Mouse (Mus musculus): ENCODE results near the gene Cisd3. TPM values are rescaled to one million over a fixed set of nuclear protein-coding genes. Genes with fewer than 3 reads are reported as not detected.

Gene Cisd3
- polyA plus RNA-seq, 1 experiment from 2014 or later, result 19.5 TPM

DNA sequence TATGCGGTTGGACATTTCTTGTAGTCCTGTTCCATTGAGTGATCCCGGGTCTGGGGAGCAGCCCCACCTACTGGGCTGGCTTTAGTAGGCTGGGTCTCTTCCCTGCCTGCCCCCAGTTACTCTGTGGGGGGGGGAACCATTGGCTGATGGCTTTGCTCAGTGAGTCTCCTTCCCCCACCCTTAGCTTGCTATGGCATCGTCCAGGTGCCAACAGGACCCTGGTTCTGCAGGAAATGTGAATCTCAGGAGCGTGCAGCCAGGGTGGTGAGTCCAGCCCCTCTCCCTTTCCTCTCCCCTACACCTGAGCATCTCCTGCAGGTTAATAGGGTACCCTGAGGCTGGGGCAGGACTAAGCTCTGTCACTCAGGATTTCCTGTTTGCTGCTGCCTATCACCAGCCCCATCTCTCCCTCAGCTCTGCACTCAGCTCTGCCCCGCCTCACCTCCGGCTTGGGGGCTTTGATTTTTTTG is 20.8 kb upstream of the Cisd3 start:
- H3K4me2 ChIP-seq (replicated peaks), result peak overlapping the region; percentile 70
- ATAC-seq (replicated peaks), result no peak
- no peaks in the 10 kb centered on the region for H3K9me3 ChIP-seq
- WGBS, result 30% methylated on average over 6 of the region's 6 CpGs
- peaks cover 22% of the 10 kb centered on the region; the same call in 1 of the 2 replicates for H3K36me3 ChIP-seq
- peak overlapping the region; percentile 76; the same call in 1 of the 2 replicates for H3K9ac ChIP-seq (replicated peaks)
- H3K27me3 ChIP-seq, result peaks cover 17% of the 10 kb centered on the region
- no peak overlapping the region for H3K27ac ChIP-seq (replicated peaks)
- peak overlapping the region; percentile 94 for H3K4me3 ChIP-seq
- peaks cover 53% of the 10 kb centered on the region for H3K4me1 ChIP-seq

GRCm38 (mm10) chr11:97665431-97665830 is 20.2 kb upstream of the Cisd3 start:
- Histone ChIP-seq H3K27ac (replicated peaks) (no peak overlapping the region), H3K36me3 (peaks cover 22% of the 10 kb centered on the region; the same call in 1 of the 2 replicates), H3K9me3 (no peaks in the 10 kb centered on the region), H3K4me3 (no peak overlapping the region), H3K9ac (replicated peaks) (no peak overlapping the region), H3K4me2 (replicated peaks) (peak overlapping the region; percentile 70; the same call in 1 of the 2 replicates), H3K27me3 (peaks cover 17% of the 10 kb centered on the region), H3K4me1 (peaks cover 58% of the 10 kb centered on the region)
- WGBS, result 86% methylated on average over 13 of the region's 13 CpGs
- ATAC-seq (replicated peaks), result no peak

- no peak overlapping the region for H3K27ac ChIP-seq (replicated peaks)
- 92% methylated on average over 7 of the region's 7 CpGs for WGBS
- H3K4me1 ChIP-seq, result peaks cover 54% of the 10 kb centered on the region
- no peak overlapping the region for H3K9ac ChIP-seq (replicated peaks)
- H3K4me3 ChIP-seq, result no peak overlapping the region
- peaks cover 27% of the 10 kb centered on the region; the same call in 1 of the 2 replicates for H3K36me3 ChIP-seq
- no peak overlapping the region for H3K4me2 ChIP-seq (replicated peaks)
- peaks cover 14% of the 10 kb centered on the region for H3K27me3 ChIP-seq
- H3K9me3 ChIP-seq, result no peaks in the 10 kb centered on the region
- ATAC-seq (replicated peaks), result no peak
Observed at GRCm38 (mm10) chr11:97666221-97666620, 19.4 kb upstream of the Cisd3 start.

DNA sequence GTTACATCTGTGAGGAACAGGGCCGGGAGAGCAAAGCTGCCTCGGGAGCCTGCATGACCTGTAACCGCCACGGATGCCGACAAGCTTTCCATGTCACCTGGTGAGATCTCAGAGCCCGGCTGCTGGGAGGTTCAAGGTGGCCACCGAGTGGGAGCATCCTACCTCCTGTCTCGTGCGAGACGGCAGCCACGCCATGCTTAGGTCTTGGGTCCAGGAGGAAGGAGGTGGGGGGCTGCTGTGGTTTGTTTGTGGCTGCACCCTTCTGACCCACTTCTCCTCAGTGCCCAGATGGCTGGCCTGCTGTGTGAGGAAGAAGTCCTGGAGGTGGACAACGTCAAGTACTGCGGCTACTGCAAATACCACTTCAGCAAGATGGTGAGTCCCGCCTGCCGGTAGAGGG is 18.8 kb upstream of the Cisd3 start:
- H3K36me3 ChIP-seq, result peaks cover 33% of the 10 kb centered on the region; the same call in 1 of the 2 replicates
- ATAC-seq (replicated peaks), result no peak
- H3K9ac ChIP-seq (replicated peaks), result no peak overlapping the region
- H3K4me1 ChIP-seq, result peaks cover 50% of the 10 kb centered on the region
- H3K4me3 ChIP-seq, result no peak overlapping the region
- peaks cover 8% of the 10 kb centered on the region for H3K27me3 ChIP-seq
- H3K27ac ChIP-seq (replicated peaks), result no peak overlapping the region
- 93% methylated on average over 15 of the region's 15 CpGs for WGBS
- H3K4me2 ChIP-seq (replicated peaks), result no peak overlapping the region
- H3K9me3 ChIP-seq, result no peaks in the 10 kb centered on the region

DNA sequence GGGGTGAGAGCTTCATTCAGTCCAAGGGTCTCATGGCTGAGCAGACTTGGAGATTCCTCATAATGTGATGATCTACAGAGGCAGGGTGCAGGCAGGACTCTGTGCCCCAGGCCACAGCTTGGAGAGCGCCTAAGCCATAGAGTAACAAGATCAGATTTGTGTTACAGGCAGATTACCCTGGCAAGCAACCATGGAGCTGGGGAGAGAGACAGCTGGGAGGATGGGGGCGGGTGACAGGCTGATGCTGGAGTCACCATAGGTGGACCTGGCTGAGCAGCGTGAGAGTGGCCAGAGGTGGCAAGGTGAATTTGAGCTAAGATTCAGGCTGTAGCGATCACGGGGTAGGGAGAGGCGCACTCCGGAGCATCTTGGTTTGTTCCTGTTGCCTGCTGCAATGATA is 17.5 kb upstream of the Cisd3 start:
- peaks cover 46% of the 10 kb centered on the region for H3K36me3 ChIP-seq

DNA sequence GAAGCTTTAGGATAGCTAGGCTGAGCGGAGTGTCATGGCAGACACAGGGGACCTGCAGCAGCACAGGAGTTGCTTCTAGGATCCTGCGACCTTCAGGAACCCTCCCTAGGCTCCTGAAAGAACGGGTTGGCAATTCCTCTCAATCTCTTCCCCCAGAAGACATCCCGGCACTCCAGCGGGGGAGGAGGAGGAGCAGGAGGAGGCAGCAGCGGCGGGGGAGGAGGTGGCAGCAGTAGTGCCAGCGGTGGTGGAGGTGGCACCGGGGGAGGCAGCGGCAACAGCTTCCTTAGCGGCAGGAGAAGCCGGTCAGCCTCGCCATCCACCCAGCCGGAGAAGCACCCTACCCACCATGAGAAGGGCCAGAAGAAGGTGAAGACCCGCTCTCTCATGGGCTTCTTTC is 16.4 kb upstream of the Cisd3 start:
- Histone ChIP-seq H3K9me3 (no peaks in the 10 kb centered on the region), H3K4me3 (no peak overlapping the region), H3K4me1 (peaks cover 38% of the 10 kb centered on the region), H3K36me3 (peaks cover 54% of the 10 kb centered on the region), H3K4me2 (replicated peaks) (no peak overlapping the region; the same call in 1 of the 2 replicates), H3K9ac (replicated peaks) (no peak overlapping the region), H3K27me3 (no peaks in the 10 kb centered on the region), H3K27ac (replicated peaks) (peak overlapping the region; percentile 60)
- WGBS, result 41% methylated on average over 15 of the region's 15 CpGs
- ATAC-seq (replicated peaks), result no peak

More for the DNA sequence above, 17.5 kb upstream of the Cisd3 start:
- Histone ChIP-seq H3K27me3 (no peaks in the 10 kb centered on the region), H3K4me1 (peaks cover 39% of the 10 kb centered on the region), H3K27ac (replicated peaks) (no peak overlapping the region), H3K9ac (replicated peaks) (no peak overlapping the region), H3K4me2 (replicated peaks) (no peak overlapping the region), H3K4me3 (no peak overlapping the region), H3K9me3 (no peaks in the 10 kb centered on the region)
- ATAC-seq (replicated peaks), result no peak
- WGBS, result 89% methylated on average over 7 of the region's 7 CpGs

DNA sequence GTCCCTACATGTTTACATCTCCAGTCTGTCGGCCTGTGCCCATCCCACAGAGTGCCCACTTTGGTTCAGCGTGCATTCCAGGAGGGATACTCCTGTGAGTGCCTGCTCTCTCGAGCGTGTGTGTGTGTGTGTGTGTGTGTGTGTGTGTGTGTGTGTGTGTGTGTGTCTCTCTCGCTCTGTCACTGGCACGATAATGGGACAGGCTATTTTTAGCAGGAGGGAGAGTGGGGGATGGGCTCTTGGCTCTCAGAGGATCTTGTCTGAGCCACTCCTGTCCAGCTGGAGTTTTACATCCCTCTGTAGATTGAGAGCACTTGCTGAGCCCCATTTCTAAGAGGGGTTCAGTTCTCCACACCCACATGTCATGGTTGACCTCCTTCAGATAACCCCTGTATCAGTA is 15.8 kb upstream of the Cisd3 start:
- WGBS, result 20% methylated on average over 6 of the region's 6 CpGs
- H3K36me3 ChIP-seq, result peaks cover 59% of the 10 kb centered on the region
- H3K27me3 ChIP-seq, result no peaks in the 10 kb centered on the region
- no peak overlapping the region for H3K9ac ChIP-seq (replicated peaks)
- no peaks in the 10 kb centered on the region for H3K9me3 ChIP-seq
- H3K27ac ChIP-seq (replicated peaks), result peak overlapping the region; percentile 60
- ATAC-seq (replicated peaks), result no peak
- H3K4me1 ChIP-seq, result peaks cover 32% of the 10 kb centered on the region
- H3K4me3 ChIP-seq, result no peak overlapping the region
- no peak overlapping the region for H3K4me2 ChIP-seq (replicated peaks)

DNA sequence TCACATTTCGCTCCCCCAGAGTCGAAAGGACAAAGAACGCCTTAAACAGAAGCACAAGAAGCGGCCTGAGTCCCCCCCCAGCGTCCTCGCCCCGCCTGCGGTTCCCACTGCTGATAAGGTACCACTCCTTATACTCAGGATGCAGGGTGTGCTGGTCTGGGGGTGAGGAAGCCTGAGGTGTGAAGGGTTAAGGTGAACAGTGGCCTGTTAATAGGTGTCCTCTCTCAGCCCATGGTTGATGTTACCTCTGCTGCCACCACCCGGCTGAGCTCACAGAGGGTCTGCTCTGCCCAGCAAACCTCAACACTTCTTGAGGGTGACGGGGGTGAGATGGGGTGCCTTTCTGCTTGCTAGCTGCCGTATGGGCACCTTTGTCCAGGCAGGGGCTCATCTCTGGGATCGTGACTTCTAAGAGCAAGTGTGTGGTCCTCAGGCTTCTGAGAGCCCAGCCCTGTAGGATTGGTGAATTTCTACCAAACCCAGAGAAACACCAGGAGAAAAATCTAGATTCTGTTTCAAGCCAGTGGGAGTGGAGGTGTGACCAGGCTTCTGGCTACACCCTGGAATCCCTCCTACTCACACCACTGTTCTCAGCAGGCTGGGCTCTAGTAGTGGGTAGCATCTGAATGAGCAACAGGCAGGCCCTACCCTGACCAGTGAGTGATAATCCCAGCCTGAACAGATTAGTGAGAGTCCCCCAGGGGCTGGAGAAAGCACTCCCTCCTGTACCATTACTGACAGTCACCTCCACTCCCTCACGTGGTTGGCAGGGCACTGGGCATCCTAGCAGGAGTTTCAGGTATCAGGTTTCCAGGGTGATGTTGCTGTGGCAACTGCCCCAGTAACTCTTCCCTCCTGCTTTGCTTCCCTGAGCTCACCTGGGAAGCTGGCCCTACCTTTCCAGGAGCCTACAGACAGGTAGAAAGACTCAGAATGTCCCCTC is 15.1 kb upstream of the Cisd3 start:
- Histone ChIP-seq H3K9ac (replicated peaks) (no peak overlapping the region), H3K4me2 (replicated peaks) (no peak overlapping the region), H3K4me1 (peaks cover 25% of the 10 kb centered on the region), H3K27me3 (no peaks in the 10 kb centered on the region), H3K27ac (replicated peaks) (no peak overlapping the region), H3K36me3 (peaks cover 62% of the 10 kb centered on the region), H3K9me3 (no peaks in the 10 kb centered on the region), H3K4me3 (no peak overlapping the region)
- 63% methylated on average over 13 of the region's 13 CpGs for WGBS
- ATAC-seq (replicated peaks), result no peak

- Histone ChIP-seq H3K27ac (replicated peaks) (0 out of 2 replicates have a peak overlapping the region, but pooled peaks have one; percentile 31), H3K9me3 (no peaks in the 10 kb centered on the region), H3K36me3 (peaks cover 59% of the 10 kb centered on the region), H3K9ac (replicated peaks) (no peak overlapping the region), H3K4me1 (peaks cover 24% of the 10 kb centered on the region), H3K4me3 (no peak overlapping the region), H3K4me2 (replicated peaks) (no peak overlapping the region), H3K27me3 (no peaks in the 10 kb centered on the region)
- ATAC-seq (replicated peaks), result no peak
- WGBS, result 47% methylated on average over 2 of the region's 2 CpGs
Observed at GRCm38 (mm10) chr11:97671177-97671527, 14.5 kb upstream of the Cisd3 start.

DNA sequence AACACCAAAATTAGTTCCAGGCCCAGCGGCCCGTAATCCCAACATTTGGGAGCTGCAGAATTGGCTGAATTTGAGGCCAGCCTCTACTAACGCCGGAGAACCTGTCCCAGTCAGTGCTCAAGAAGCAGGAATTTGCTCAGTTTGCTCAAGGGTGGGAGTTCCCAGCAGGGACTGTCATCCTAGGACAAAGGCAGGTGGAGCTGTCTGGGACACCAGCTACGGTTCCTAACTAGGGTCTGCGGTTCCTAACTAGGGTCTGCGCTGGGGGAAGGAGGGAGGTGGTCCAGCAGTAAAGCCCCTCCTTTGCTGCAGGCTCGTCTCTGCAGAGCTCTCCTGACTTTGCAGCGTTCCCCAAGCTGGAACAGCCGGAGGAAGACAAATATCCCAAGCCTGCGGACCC is 12.5 kb upstream of the Cisd3 start:
- Histone ChIP-seq H3K27me3 (no peaks in the 10 kb centered on the region), H3K9me3 (no peaks in the 10 kb centered on the region), H3K27ac (replicated peaks) (no peak overlapping the region), H3K4me3 (no peak overlapping the region), H3K36me3 (peaks cover 54% of the 10 kb centered on the region), H3K9ac (replicated peaks) (no peak overlapping the region), H3K4me2 (replicated peaks) (no peak overlapping the region), H3K4me1 (peaks cover 39% of the 10 kb centered on the region)
- ATAC-seq (replicated peaks), result no peak
- WGBS, result 76% methylated on average over 11 of the region's 11 CpGs

DNA sequence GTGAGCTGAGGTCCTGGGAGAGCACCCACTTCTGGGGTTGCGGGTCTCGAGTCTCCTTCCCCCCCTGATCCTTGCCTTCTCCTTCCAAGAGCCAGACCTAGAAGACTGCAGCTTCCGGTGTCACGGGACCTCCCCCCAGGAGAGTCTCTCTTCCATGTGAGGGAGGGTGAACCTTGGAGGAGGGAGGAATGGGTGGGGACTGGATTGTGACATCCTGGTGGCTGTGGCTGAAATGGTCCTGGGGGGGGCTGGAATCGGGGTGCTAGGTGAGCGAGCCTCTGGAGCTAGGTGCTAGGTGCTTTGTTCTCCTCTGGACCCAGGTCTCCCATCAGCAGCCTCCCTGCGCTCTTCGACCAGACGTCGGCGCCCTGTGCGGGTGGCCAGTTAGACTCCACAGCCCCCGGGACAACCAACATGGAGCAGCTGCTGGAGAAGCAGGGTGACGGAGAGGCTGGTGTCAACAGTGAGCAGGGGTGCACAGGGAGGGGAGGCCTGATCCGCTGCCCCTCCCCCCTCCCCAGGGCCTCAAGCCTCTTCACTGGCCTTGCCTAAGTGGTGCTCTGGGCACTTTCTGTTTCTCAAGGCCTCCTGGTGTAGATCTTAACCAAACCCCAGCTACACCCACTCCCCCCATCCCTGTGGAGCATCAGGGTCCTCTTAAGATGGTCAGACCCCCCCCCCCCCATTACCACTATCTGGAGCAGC is 9.4 kb upstream of the Cisd3 start:
- Histone ChIP-seq H3K4me1 (peaks cover 26% of the 10 kb centered on the region), H3K36me3 (peaks cover 65% of the 10 kb centered on the region), H3K4me3 (no peak overlapping the region), H3K27me3 (no peaks in the 10 kb centered on the region), H3K27ac (replicated peaks) (no peak overlapping the region), H3K9me3 (no peaks in the 10 kb centered on the region), H3K4me2 (replicated peaks) (no peak overlapping the region), H3K9ac (replicated peaks) (no peak overlapping the region)
- 77% methylated on average over 15 of the region's 15 CpGs for WGBS
- ATAC-seq (replicated peaks), result no peak

DNA sequence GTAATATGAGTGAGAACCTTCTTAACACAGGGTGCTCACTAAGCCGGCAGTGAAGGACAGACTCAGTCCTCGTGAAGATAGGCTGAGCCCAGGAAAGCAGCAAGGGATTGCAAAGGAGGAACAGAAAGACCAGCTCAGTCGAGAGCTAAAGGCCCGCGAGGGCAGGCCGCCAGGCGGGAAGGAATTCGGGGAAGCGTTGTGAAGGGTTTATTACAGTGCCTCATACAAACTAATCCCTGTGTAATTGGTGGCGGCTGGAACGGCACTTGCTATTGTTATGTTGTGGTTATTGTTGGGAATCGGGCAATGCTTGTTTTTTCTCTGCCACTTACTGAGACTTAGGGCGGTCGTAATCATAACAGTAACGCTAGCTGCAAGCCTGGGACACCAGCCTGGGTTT is 8.2 kb upstream of the Cisd3 start:
- Histone ChIP-seq H3K9me3 (no peaks in the 10 kb centered on the region), H3K36me3 (peaks cover 60% of the 10 kb centered on the region), H3K27ac (replicated peaks) (peak overlapping the region; percentile 48), H3K4me1 (peaks cover 26% of the 10 kb centered on the region), H3K9ac (replicated peaks) (no peak overlapping the region; the same call in 1 of the 2 replicates), H3K27me3 (no peaks in the 10 kb centered on the region), H3K4me3 (no peak overlapping the region), H3K4me2 (replicated peaks) (no peak overlapping the region)
- WGBS, result 14% methylated on average over 15 of the region's 15 CpGs
- ATAC-seq (replicated peaks), result no peak
